Mouse (Mus musculus) lung, postnatal 0 days (tissue): ENCODE data around the gene Zbtb8b.
"Not testable (repeated sequence)": the region's sequence is repeated elsewhere in the genome, so short reads cannot be mapped to it uniquely, and the experiment has no call there.

Experiments used
- CTCF ChIP-seq: IDR thresholded peaks from 2 replicates; pipeline ENCODE4 v1.5.1; 2016; ENCODE audit warnings: antibody characterized with exemption, mild to moderate bottlenecking
- EP300 ChIP-seq: IDR thresholded peaks from 2 replicates; pipeline ENCODE4 v1.6.1; 2016; ENCODE audit warnings: antibody characterized with exemption, mild to moderate bottlenecking, control low read depth

- TF ChIP-seq CTCF, EP300: not testable (repeated sequence)
Observed at GRCm38 (mm10) chr4:129410532-129410931, 30.1 kb downstream of the Zbtb8b start.
